Mouse (Mus musculus): ENCODE results near the gene Tbc1d19.

DNA sequence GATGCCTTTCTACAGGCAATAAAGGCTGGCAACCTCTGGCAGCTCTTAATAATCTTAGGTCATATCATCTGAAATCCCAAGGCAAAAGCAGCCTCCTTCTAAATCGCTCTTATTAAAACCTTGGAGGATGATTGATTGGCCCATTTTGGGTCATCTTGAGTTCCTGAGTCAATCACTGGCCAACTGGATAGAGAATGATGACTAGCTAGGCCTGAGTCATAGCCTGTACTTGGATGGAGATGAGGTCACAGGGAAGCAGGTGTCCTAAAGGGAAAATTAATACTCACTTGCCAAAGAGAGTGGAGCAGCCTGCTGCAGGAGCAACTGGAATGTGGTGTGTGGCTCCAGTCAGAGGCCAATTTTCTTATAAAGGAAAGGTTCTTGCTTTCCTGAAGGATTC is 125.4 kb downstream of the Tbc1d19 start:
- TF ChIP-seq POLR2A (IDR thresholded peaks at IDR 0.05; ENCODE audit: control insufficient read depth in 1 of 2, insufficient read depth in 1 of 2, low read depth in 1 of 2, low read length in 2 of 2, poor library complexity in 1 of 2) (no peak), TAL1 (IDR thresholded peaks at IDR 0.05; ENCODE audit: low read length) (no peak), CTCF (IDR thresholded peaks at IDR 0.05 in 2 of 3, conservative IDR thresholded peaks at IDR 0.05 in 1 of 3; ENCODE audit: control insufficient read depth in 1 of 3, insufficient read depth in 1 of 3, low read depth in 2 of 3, low read length in 3 of 3, poor library complexity in 1 of 3, severe bottlenecking in 1 of 3) (no peak), GATA1 (IDR thresholded peaks at IDR 0.05; ENCODE audit: low read depth, low read length) (no peak), RCOR1 (IDR thresholded peaks at IDR 0.05; ENCODE audit: low read depth, low read length) (no peak), CHD2 (IDR thresholded peaks at IDR 0.05; ENCODE audit: low read length) (no peak), POLR2AphosphoS2 (IDR thresholded peaks at IDR 0.05; ENCODE audit: low read length) (no peak), GABPA (IDR thresholded peaks at IDR 0.05; ENCODE audit: low read depth, low read length) (no peak), NELFE (IDR thresholded peaks at IDR 0.05; ENCODE audit: low read depth, low read length) (no peak), JUND (IDR thresholded peaks at IDR 0.05; ENCODE audit: low read depth, low read length) (no peak), USF1 (IDR thresholded peaks at IDR 0.05; ENCODE audit: low read depth, low read length) (no peak), HCFC1 (IDR thresholded peaks at IDR 0.05; ENCODE audit: low read depth, low read length) (no peak), ETS1 (IDR thresholded peaks at IDR 0.05; ENCODE audit: low read depth, low read length) (no peak), ZC3H11A (IDR thresholded peaks at IDR 0.05; ENCODE audit: low read depth, low read length) (no peak)
